Mouse (Mus musculus) liver, postnatal 0 days (tissue): Measurements from ENCODE around the gene Zfp111. TPM values are rescaled to one million over a fixed set of nuclear protein-coding genes. Genes with fewer than 3 reads are reported as not detected.
A peak's percentile ranks its signal among the peaks of the same experiment; 100 is the strongest.

Source experiments
- ATAC-seq: fragments of 200-750 bp; cut with Nextera tagmentation; 2 replicates; pipeline ENCODE4 v1.8.0; 2017; ENCODE audit warnings: mild to moderate bottlenecking, moderate library complexity
- DNase-seq: peaks from one replicate; pipeline ENCODE4 v3.0.0-alpha.2; 2016
- H3K27ac ChIP-seq: fragments of 300-500 bp; sonication (generic); 2 replicates; pipeline ENCODE4 v1.5.1; 2014; ENCODE audit warnings: antibody characterized with exemption, moderate library complexity, mild to moderate bottlenecking, low read depth
- H3K27me3 ChIP-seq: fragments of 300-500 bp; sonication (generic); 2 replicates; pipeline ENCODE4 v1.6.1; 2014; ENCODE audit warnings: low read length, control low read depth, mixed read lengths; ENCODE audit not compliant: insufficient read depth
- H3K36me3 ChIP-seq: fragments of 300-500 bp; sonication (generic); replicated peaks from 2 replicates; pipeline ENCODE4 v1.6.1; 2014; ENCODE audit warnings: mild to moderate bottlenecking, control low read depth, low read length, moderate library complexity, mixed read lengths; ENCODE audit not compliant: insufficient read depth
- H3K4me1 ChIP-seq: fragments of 300-500 bp; sonication (generic); 2 replicates; pipeline ENCODE4 v1.6.1; 2014; ENCODE audit warnings: antibody characterized with exemption, mild to moderate bottlenecking, control low read depth; ENCODE audit not compliant: insufficient read depth
- H3K4me2 ChIP-seq: fragments of 300-500 bp; sonication (generic); 2 replicates; pipeline ENCODE4 v1.6.1; 2014; ENCODE audit warnings: low read depth, mild to moderate bottlenecking, low read length, moderate library complexity, mixed read lengths
- H3K4me3 ChIP-seq: fragments of 300-500 bp; sonication (generic); 2 replicates; pipeline ENCODE4 v1.5.1; 2014; ENCODE audit warnings: low read depth, low read length
- H3K9ac ChIP-seq: fragments of 300-500 bp; sonication (generic); replicated peaks from 2 replicates; pipeline ENCODE4 v1.6.1; 2014; ENCODE audit warnings: mild to moderate bottlenecking, moderate library complexity
- H3K9me3 ChIP-seq: fragments of 300-500 bp; sonication (generic); 2 replicates; pipeline ENCODE4 v1.6.1; 2016; ENCODE audit warnings: mild to moderate bottlenecking, control low read depth, low read length, mixed read lengths
- CTCF ChIP-seq: sonication (generic); IDR thresholded peaks from 2 replicates; pipeline ENCODE4 v1.5.1; 2016; ENCODE audit warnings: antibody characterized with exemption, low read depth
- EP300 ChIP-seq: IDR thresholded peaks from 2 replicates; pipeline ENCODE4 v1.6.1; 2016; ENCODE audit warnings: antibody characterized with exemption, low read depth, mild to moderate bottlenecking
- WGBS: fragments of 180-500 bp; shearing (Covaris S2); extraction: QIAGEN DNeasy Blood & Tissue Kit; methylation state at CpG from one replicate; pipeline ENCODE4 v1.1.7; 2014; ENCODE audit not compliant: insufficient replicate concordance; 5-methylcytosine and 5-hydroxymethylcytosine counted together
- polyA plus RNA-seq: library from polyadenylated mRNA; unstranded; fragments of >200 nt; fragmentation: Nextera tagmentation; extraction: Ambion mirVana; gene quantifications from 2 replicates; pipeline ENCODE4 v1.2.1, GENCODE M21; 2015

Gene Zfp111
- 0.93 and 1.0 TPM in 2 replicates for polyA plus RNA-seq

DNA sequence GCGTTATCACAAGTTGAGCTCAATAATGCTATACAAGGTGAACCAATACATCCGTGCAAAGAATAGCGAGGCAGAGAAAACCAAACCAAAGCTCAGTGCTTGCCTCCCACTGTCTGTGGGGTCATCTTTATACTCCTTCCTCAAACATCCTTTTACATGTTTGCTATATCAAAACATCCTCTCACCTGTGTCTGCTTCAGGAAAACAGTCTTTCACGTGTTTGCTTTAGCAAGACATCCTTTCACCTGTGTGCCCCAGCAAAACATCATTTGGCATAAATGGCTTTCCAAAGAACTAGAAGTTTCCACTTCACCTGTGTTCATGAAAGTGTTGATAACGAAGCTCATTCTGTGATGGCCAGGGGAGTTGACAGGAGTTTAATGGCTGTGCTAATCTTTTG, at the start of gene Zfp111:
TSS of gene Zfp111 (minus strand) at position 101 of the 400 bp plus-strand sequence.
- Histone ChIP-seq H3K9me3 (no peaks in the 10 kb centered on the region), H3K9ac (no peak within 1 kb of the TSS), H3K4me3 (no peak within 1 kb of the TSS), H3K27ac (no peak within 1 kb of the TSS), H3K4me1 (peaks cover 4% of the 10 kb centered on the region; the same call in 1 of the 2 replicates), H3K27me3 (no peaks in the 10 kb centered on the region), H3K4me2 (no peak within 1 kb of the TSS), H3K36me3 (no peaks in the 10 kb centered on the region)
- no peak for ATAC-seq
- DNase-seq, result no peak
- TF ChIP-seq EP300 (no peak), CTCF (no peak)
- 76% methylated on average over 5 of the region's 5 CpGs for WGBS

DNA sequence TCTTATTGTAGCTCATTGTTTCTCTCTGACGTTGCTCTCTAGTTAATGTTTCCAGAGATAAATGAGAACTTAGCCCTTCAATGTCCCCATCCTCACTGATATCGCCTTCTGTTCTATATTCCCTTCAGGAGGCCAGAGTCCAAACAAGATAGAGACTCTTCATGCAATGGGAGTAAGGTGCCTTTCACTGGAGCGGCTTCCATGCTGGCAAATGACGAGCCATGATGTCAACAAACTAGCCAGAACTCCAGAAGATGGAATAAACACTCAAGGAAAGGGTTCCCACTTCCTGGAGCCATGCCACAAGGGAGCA, 48.7 kb upstream of the Zfp111 start:
- Histone ChIP-seq H3K36me3 (no peaks in the 10 kb centered on the region), H3K4me2 (no peak overlapping the region), H3K27ac (no peak overlapping the region), H3K4me3 (no peak overlapping the region), H3K4me1 (0 out of 2 replicates have a peak, but pooled peaks cover 5% of the 10 kb centered on the region), H3K27me3 (no peaks in the 10 kb centered on the region), H3K9me3 (no peaks in the 10 kb centered on the region), H3K9ac (no peak overlapping the region)
- WGBS, result 86% methylated on average over 4 of the region's 4 CpGs
- no peak for ATAC-seq
- DNase-seq, result no peak
- TF ChIP-seq CTCF (no peak), EP300 (no peak)

DNA sequence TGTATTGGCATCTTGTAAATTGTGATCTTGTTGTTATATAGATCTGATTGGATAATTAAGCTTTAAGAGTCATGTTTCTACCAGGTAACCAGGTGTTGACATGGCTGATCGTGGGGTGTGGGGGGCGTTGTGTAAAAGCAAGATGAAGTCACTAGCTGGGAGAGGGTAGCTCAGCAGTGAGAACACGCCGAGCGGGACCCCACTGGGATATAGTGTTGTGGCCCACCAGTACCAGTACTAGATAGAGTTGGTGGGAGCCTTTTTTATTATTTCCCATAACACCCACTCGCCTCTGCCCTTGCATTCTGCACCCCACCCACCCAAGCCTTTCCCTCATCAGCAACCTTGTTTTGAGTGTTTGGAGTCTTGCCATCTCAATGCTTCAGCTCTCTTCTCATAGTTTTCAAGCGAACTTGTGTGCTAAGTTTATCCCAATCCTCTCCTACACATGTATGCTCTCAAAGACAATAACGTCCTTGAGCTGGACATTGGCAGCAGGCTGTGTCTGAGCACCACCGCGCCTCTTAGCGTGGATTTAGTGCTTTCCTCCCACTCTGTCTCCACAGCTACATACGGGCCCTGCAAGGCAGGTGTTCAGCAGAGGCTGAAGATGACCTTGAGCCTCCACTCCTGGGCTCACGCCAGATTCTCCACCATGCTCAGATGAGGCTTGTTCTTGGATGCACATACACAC, 48.2 kb upstream of the Zfp111 start:
- DNase-seq (no peak), ATAC-seq (no peak)
- TF ChIP-seq EP300, result no peak
- no peak for TF ChIP-seq CTCF
- no peak overlapping the region for H3K27ac ChIP-seq
- H3K4me1 ChIP-seq, result 0 out of 2 replicates have a peak, but pooled peaks cover 5% of the 10 kb centered on the region
- no peak overlapping the region for H3K4me2 ChIP-seq
- no peak overlapping the region for H3K4me3 ChIP-seq
- H3K9me3 ChIP-seq, result no peaks in the 10 kb centered on the region
- no peak overlapping the region for H3K9ac ChIP-seq
- no peaks in the 10 kb centered on the region for H3K36me3 ChIP-seq
- 82% methylated on average over 13 of the region's 13 CpGs for WGBS
- no peaks in the 10 kb centered on the region for H3K27me3 ChIP-seq

DNA sequence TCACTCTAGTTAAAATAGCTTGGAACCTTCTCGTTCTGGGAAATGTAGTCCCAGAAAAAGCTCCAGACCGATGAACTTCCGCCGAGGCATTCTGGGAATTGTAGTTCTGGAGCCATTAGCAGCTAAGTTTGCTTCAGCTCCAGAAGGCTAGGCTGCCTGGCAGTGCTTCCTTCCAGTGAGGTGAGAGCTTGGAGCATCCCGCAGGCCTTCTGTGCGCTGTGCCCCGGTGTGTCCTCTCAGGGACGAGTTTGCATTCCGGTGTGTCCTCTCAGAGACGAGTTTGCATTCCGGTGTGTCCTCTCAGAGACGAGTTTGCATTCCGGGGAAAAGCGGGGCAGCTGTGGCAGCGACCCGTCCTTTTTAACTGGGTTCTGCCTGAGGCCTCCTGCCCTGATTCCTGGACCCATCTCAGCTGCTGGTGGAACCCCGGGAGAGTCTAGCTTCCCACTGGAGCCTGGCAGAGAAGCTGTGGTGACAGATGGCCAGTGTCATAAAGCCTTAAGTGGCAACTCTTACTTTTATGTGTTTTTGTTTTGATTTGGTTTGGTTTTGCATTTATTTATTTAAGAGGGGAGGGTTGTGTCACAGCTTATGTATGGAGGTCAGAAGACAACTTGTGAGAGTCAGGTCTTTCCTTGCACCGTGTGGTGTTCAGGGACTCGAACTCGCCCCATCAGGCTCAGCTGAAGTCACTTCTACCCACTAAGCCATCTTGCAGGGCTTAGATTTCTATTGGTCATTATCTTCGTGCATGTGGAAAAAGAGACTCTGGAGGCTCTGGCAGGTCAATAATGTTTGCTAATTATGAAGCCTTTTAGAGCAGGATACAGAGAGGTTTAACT, 43.6 kb upstream of the Zfp111 start, which contains the start of gene Zfp108:
TSS of gene Zfp108 (plus strand) at position 162 of the 842 bp plus-strand sequence.
- DNase-seq, result peak; percentile 63
- Histone ChIP-seq H3K9me3 (no peaks in the 10 kb centered on the region), H3K9ac (peak within 1 kb of the TSS; percentile 59), H3K27ac (no peak within 1 kb of the TSS), H3K36me3 (no peaks in the 10 kb centered on the region), H3K4me3 (peak within 1 kb of the TSS; percentile 52), H3K4me2 (peak within 1 kb of the TSS; percentile 74), H3K27me3 (no peaks in the 10 kb centered on the region), H3K4me1 (peaks cover 8% of the 10 kb centered on the region; the same call in 1 of the 2 replicates)
- WGBS, result 18% methylated on average over 21 of the region's 21 CpGs
- ATAC-seq, result peak; percentile 90
- TF ChIP-seq EP300 (no peak), CTCF (no peak)

DNA sequence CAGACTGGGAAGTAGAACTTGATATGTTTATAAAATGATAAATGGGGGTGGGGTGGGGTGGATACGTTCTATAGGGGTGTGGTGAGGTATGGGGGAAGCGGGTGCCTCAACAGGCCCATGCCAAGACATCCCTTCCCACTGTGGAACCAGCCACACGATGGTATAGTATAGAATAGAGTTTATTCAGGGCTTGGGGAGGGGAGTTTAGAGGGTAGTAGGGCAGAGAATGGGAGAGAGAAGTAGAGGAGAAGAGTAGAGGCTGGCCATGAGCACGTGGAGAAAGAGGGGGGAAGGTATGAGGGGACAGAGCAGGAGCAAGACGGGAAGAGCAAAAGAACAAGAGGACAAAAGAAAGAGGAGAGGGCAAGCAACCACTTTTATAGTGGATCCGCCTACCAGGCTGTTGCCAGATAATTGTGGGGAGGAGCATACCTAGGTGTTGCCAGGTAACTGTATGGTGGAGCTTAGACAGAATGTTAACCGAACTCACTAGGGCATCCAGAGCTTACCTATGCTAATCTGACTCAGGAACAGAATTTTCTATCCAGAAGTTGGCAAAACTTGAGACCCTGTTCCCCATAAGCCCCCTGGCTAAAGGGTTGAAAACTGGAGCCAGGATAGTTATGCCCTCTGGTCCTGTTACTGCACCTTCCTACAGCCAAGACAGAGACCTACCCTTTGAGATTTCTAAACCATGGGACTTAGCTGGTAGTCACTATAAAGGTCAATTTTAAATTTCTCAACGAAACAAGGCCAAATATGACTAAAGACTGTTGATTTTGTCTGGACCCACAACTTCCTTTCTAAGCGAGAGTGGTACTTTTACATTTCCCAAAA, 42.8 kb upstream of the Zfp111 start:
- Histone ChIP-seq H3K36me3 (no peaks in the 10 kb centered on the region), H3K9ac (no peak overlapping the region), H3K9me3 (no peaks in the 10 kb centered on the region), H3K27ac (no peak overlapping the region), H3K4me2 (peak overlapping the region; percentile 74), H3K4me3 (peak overlapping the region; percentile 52), H3K27me3 (no peaks in the 10 kb centered on the region), H3K4me1 (peaks cover 8% of the 10 kb centered on the region; the same call in 1 of the 2 replicates)
- no peak for TF ChIP-seq EP300
- no peak for TF ChIP-seq CTCF
- ATAC-seq (peak; percentile 38; the same call in 1 of the 2 replicates), DNase-seq (no peak)
- 56% methylated on average over 9 of the region's 9 CpGs for WGBS
